Mouse (Mus musculus) MEL (cell line): ENCODE data around the gene Hps5. TPM values are rescaled to one million over a fixed set of nuclear protein-coding genes. Genes with fewer than 3 reads are reported as not detected.

Experiments used
- DNase-seq: peaks from one replicate; pipeline ENCODE4 v3.0.0; 2011; ENCODE audit warnings: low read depth, low spot score
- H3K27ac ChIP-seq: 2 replicates; pipeline ENCODE4 v1.5.1; 2012; ENCODE audit warnings: low read depth, mild to moderate bottlenecking, control low read depth, low read length, moderate library complexity; ENCODE audit not compliant: control insufficient read depth
- H3K27me3 ChIP-seq, 2 experiments: fragments of 150-350 bp in 1 of 2; sonication (generic) in 1 of 2; 2 replicates each; pipeline ENCODE4 v1.6.1; 2012; ENCODE audit warnings: low read length in 2 of 2, mild to moderate bottlenecking in 2 of 2, improper control_type of control experiment in 1 of 2, moderate library complexity in 1 of 2; ENCODE audit not compliant: insufficient read depth in 2 of 2, control insufficient read depth in 1 of 2
- H3K36me3 ChIP-seq, 2 experiments: 2 replicates each; pipeline ENCODE4 v1.6.1; 2012 to 2014; ENCODE audit warnings: low read length in 2 of 2, improper control_type of control experiment in 1 of 2, inconsistent platforms in 1 of 2, mild to moderate bottlenecking in 1 of 2; ENCODE audit not compliant: insufficient read depth in 2 of 2, control insufficient read depth in 1 of 2
- H3K4me1 ChIP-seq, 2 experiments: fragments of 150-350 bp in 1 of 2; sonication (generic) in 1 of 2; 2 replicates each; pipeline ENCODE4 v1.6.1; 2012; ENCODE audit warnings: low read length in 2 of 2, improper control_type of control experiment in 1 of 2, mild to moderate bottlenecking in 1 of 2; ENCODE audit not compliant: insufficient read depth in 2 of 2, control insufficient read depth in 1 of 2
- H3K4me3 ChIP-seq, 2 experiments: fragments of 150-350 bp in 1 of 2; sonication (generic) in 1 of 2; 2 replicates each; pipeline ENCODE4 v1.5.1; 2012; ENCODE audit warnings: low read depth in 2 of 2, low read length in 2 of 2, mild to moderate bottlenecking in 2 of 2, moderate library complexity in 2 of 2, control low read depth in 1 of 2, improper control_type of control experiment in 1 of 2; ENCODE audit not compliant: control insufficient read depth in 1 of 2, insufficient read depth in 1 of 2
- H3K79me2 ChIP-seq: 2 replicates; pipeline ENCODE4 v1.6.1; 2012; ENCODE audit warnings: mild to moderate bottlenecking, low read length, moderate library complexity; ENCODE audit not compliant: control insufficient read depth, poor library complexity, insufficient read depth
- H3K9ac ChIP-seq: 2 replicates; pipeline ENCODE4 v1.6.1; 2012; ENCODE audit warnings: low read depth, mild to moderate bottlenecking, control low read depth, low read length, moderate library complexity; ENCODE audit not compliant: control insufficient read depth, poor library complexity, severe bottlenecking
- H3K9me3 ChIP-seq: fragments of 150-350 bp; sonication (generic); replicated peaks from 2 replicates; pipeline ENCODE4 v1.6.1; 2012; ENCODE audit warnings: mild to moderate bottlenecking, low read length, improper control_type of control experiment, moderate library complexity; ENCODE audit not compliant: insufficient read depth
- CHD1 ChIP-seq: IDR thresholded peaks from 2 replicates; pipeline ENCODE4 v1.6.1; 2012; ENCODE audit warnings: low read depth, mild to moderate bottlenecking, inconsistent platforms, low read length, improper control_type of control experiment
- CHD2 ChIP-seq: IDR thresholded peaks from 2 replicates; pipeline ENCODE4 v1.6.1; 2011; ENCODE audit warnings: low read length, improper control_type of control experiment
- CTCF ChIP-seq, 3 experiments: IDR thresholded peaks in 2 of 3; conservative IDR thresholded peaks in 1 of 3; 2 replicates each; pipeline ENCODE4 v1.5.1; 2011 to 2012; ENCODE audit warnings: low read length in 3 of 3, low read depth in 2 of 3, mild to moderate bottlenecking in 2 of 3, improper control_type of control experiment in 1 of 3, inconsistent platforms in 1 of 3, mixed read lengths in 1 of 3, moderate library complexity in 1 of 3; ENCODE audit not compliant: control insufficient read depth in 1 of 3, insufficient read depth in 1 of 3, poor library complexity in 1 of 3, severe bottlenecking in 1 of 3
- E2F4 ChIP-seq: IDR thresholded peaks from 2 replicates; pipeline ENCODE4 v1.6.1; 2011; ENCODE audit warnings: low read depth, low read length, improper control_type of control experiment, borderline replicate concordance
- ELF1 ChIP-seq: IDR thresholded peaks from 2 replicates; pipeline ENCODE4 v1.6.1; 2014; ENCODE audit warnings: low read depth, mild to moderate bottlenecking, inconsistent platforms, low read length, improper control_type of control experiment, moderate library complexity
- JUND ChIP-seq: IDR thresholded peaks from 2 replicates; pipeline ENCODE4 v1.6.1; 2011; ENCODE audit warnings: low read depth, mild to moderate bottlenecking, improper control_type of control experiment, low read length
- KAT2A ChIP-seq: conservative IDR thresholded peaks from 2 replicates; pipeline ENCODE4 v1.6.1; 2012; ENCODE audit warnings: low read depth, low read length, improper control_type of control experiment, inconsistent platforms
- MAFK ChIP-seq: IDR thresholded peaks from 2 replicates; pipeline ENCODE4 v1.6.1; 2011; ENCODE audit warnings: low read depth, mild to moderate bottlenecking, low read length, improper control_type of control experiment, borderline replicate concordance
- MAX ChIP-seq: IDR thresholded peaks from 2 replicates; pipeline ENCODE4 v1.6.1; 2011; ENCODE audit warnings: low read length, improper control_type of control experiment
- MAZ ChIP-seq: IDR thresholded peaks from 2 replicates; pipeline ENCODE4 v1.6.1; 2012; ENCODE audit warnings: low read depth, mild to moderate bottlenecking, inconsistent platforms, low read length, improper control_type of control experiment
- NRF1 ChIP-seq: IDR thresholded peaks from 2 replicates; pipeline ENCODE4 v1.6.1; 2014; ENCODE audit warnings: low read depth, mild to moderate bottlenecking, inconsistent platforms, low read length, improper control_type of control experiment, moderate library complexity; ENCODE audit not compliant: poor library complexity, insufficient read depth, severe bottlenecking
- POLR2A ChIP-seq, 2 experiments: IDR thresholded peaks; 2 replicates each; pipeline ENCODE4 v1.6.1; 2011 to 2012; ENCODE audit warnings: low read length in 2 of 2, mild to moderate bottlenecking in 2 of 2, control low read depth in 1 of 2, improper control_type of control experiment in 1 of 2, low read depth in 1 of 2, moderate library complexity in 1 of 2; ENCODE audit not compliant: control insufficient read depth in 1 of 2, insufficient read depth in 1 of 2, poor library complexity in 1 of 2
- POLR2AphosphoS5 ChIP-seq: IDR thresholded peaks from 2 replicates; pipeline ENCODE4 v1.6.1; 2012; ENCODE audit warnings: low read depth, borderline replicate concordance, mild to moderate bottlenecking, inconsistent platforms, low read length, moderate library complexity, mixed read lengths
- RAD21 ChIP-seq: IDR thresholded peaks from 2 replicates; pipeline ENCODE4 v1.6.1; 2011; ENCODE audit warnings: mild to moderate bottlenecking, low read depth, low read length, improper control_type of control experiment
- SIN3A ChIP-seq: IDR thresholded peaks from 2 replicates; pipeline ENCODE4 v1.6.1; 2012; ENCODE audit warnings: low read length, improper control_type of control experiment, inconsistent platforms
- SMC3 ChIP-seq: IDR thresholded peaks from 2 replicates; pipeline ENCODE4 v1.6.1; 2011; ENCODE audit warnings: low read depth, low read length, improper control_type of control experiment
- TAL1 ChIP-seq: IDR thresholded peaks from 2 replicates; pipeline ENCODE4 v1.6.1; 2012; ENCODE audit warnings: mild to moderate bottlenecking, inconsistent platforms, low read length, moderate library complexity, mixed read lengths
- TBP ChIP-seq: IDR thresholded peaks from 2 replicates; pipeline ENCODE4 v1.8.0; 2011; ENCODE audit warnings: low read depth, low read length, improper control_type of control experiment
- ZMIZ1 ChIP-seq: IDR thresholded peaks from 2 replicates; pipeline ENCODE4 v1.6.1; 2012; ENCODE audit warnings: low read depth, mild to moderate bottlenecking, inconsistent platforms, low read length, improper control_type of control experiment, moderate library complexity
- ZNF384 ChIP-seq: IDR thresholded peaks from 2 replicates; pipeline ENCODE4 v1.6.1; 2012; ENCODE audit warnings: low read depth, mild to moderate bottlenecking, inconsistent platforms, low read length, improper control_type of control experiment
- polyA plus RNA-seq, 2 experiments: library from polyadenylated mRNA; stranded (reverse) in 1 of 2; unstranded in 1 of 2; fragments of >175 nt in 1 of 2; fragments of >200 nt in 1 of 2; gene quantifications; 2 replicates each; pipeline versions ENCODE4 v1.2.1 to v1.2.4; 2012; ENCODE audit warnings: low replicate concordance in 2 of 2, low read depth in 1 of 2; ENCODE audit not compliant: insufficient read length in 2 of 2, insufficient read depth in 1 of 2, missing spikeins in 1 of 2
- total RNA-seq: library from RNA; depleted of rRNA; stranded (reverse); fragments of 300-350 nt; gene quantifications from 2 replicates; pipeline ENCODE4 v1.2.3, GENCODE M21; 2012

Hps5 gene
- total and polyA plus RNA-seq, 3 experiments = 19.3 to 20.2 TPM; not detected in 1

DNA sequence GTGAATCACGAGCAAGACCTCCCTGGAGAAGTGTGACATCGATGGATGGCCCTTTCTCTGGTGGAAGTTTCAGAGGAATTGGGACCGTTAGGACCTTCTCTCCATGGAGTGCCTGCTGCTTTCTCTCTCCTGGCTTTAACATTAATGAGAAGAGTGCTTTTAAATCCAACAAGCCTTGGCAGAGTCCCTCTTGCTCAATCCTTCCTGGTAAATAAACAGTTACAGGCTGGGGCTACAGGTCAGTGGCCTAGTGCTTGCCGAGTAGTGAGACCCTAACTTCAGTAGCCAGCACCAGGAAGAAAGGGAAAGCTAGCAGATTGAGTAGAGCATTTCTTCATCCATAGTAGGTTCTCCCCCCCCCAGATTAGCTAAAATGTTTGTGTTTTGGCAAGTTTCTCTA, 63.4 kb downstream of the Hps5 start, which contains the start of gene Saa4:
Saa4 (minus strand) TSS at position 146 of the 400 bp plus-strand sequence.
- TF ChIP-seq JUND (no peak), CHD2 (no peak), MAFK (no peak), SMC3 (no peak), SIN3A (no peak), ZMIZ1 (no peak), CTCF (IDR thresholded peaks at IDR 0.05 in 2 of 3, conservative IDR thresholded peaks at IDR 0.05 in 1 of 3; ENCODE audit: control insufficient read depth in 1 of 3, insufficient read depth in 1 of 3, low read depth in 2 of 3, low read length in 3 of 3, poor library complexity in 1 of 3, severe bottlenecking in 1 of 3) (no peak), NRF1 (no peak), E2F4 (no peak)
- TF ChIP-seq, all 39 proteins: peak for 0
- Histone ChIP-seq H3K27ac (no peak within 1 kb of the TSS), H3K36me3 (no peaks in the 10 kb centered on the region), H3K27me3 (peaks cover 0 to 2% of the 10 kb centered on the region in 2 experiments; a peak in 1 of 4 replicates), H3K79me2 (no peaks in the 10 kb centered on the region), H3K9me3 (no peaks in the 10 kb centered on the region), H3K4me3 (no peak within 1 kb of the TSS), H3K4me1 (no peaks in the 10 kb centered on the region), H3K9ac (no peak within 1 kb of the TSS)
- DNase-seq = no peak

DNA sequence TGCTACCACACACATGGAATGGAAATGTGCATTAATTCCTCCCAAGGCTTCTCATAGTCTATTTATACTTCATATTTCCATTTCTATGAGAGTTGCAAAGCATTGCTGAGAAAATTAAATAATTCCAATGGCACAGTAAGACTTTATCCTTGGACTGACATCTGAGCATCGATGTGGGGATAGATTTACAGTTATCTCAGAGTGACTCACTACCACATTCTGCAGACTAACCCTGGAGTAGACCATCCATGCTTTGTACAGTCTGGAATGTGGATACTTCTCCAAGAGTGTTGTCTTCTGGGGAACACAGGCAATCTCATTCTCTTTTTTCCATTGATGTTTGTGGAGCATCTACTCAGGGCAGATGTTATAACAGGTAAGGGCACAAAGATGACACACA, 68.3 kb downstream of the Hps5 start:
- Histone ChIP-seq H3K4me3 (no peak overlapping the region), H3K9me3 (no peaks in the 10 kb centered on the region), H3K4me1 (peaks cover 0 to 9% of the 10 kb centered on the region in 2 experiments; a peak in 2 of 4 replicates), H3K36me3 (no peaks in the 10 kb centered on the region), H3K9ac (no peak overlapping the region), H3K27me3 (peaks cover 0 to 4% of the 10 kb centered on the region in 2 experiments; a peak in 3 of 4 replicates), H3K27ac (no peak overlapping the region), H3K79me2 (no peaks in the 10 kb centered on the region)
- TF ChIP-seq E2F4 (no peak), TAL1 (no peak), ZMIZ1 (no peak), ZNF384 (no peak), CHD1 (no peak), KAT2A (no peak), POLR2AphosphoS5 (no peak), MAZ (no peak), ELF1 (no peak), TBP (no peak), RAD21 (no peak), CTCF (IDR thresholded peaks at IDR 0.05 in 2 of 3, conservative IDR thresholded peaks at IDR 0.05 in 1 of 3; ENCODE audit: control insufficient read depth in 1 of 3, insufficient read depth in 1 of 3, low read depth in 2 of 3, low read length in 3 of 3, poor library complexity in 1 of 3, severe bottlenecking in 1 of 3) (no peak), MAFK (no peak), CHD2 (no peak), POLR2A (IDR thresholded peaks at IDR 0.05; ENCODE audit: control insufficient read depth in 1 of 2, insufficient read depth in 1 of 2, low read depth in 1 of 2, low read length in 2 of 2, poor library complexity in 1 of 2) (no peak), MAX (no peak), NRF1 (no peak)
- no peak for DNase-seq
